Mouse (Mus musculus): ENCODE results near the gene Krtap5-1.
"Not testable (repeated sequence)": the region's sequence is repeated elsewhere in the genome, so short reads cannot be mapped to it uniquely, and the experiment has no call there.

- TF ChIP-seq POLR2A (IDR thresholded peaks at IDR 0.05; ENCODE audit: low read depth, low read length); CTCF (conservative IDR thresholded peaks at IDR 0.05; ENCODE audit: insufficient read depth, insufficient read length, low read depth, low read length): not testable (repeated sequence)
Observed at GRCm38 (mm10) chr7:142285910-142286612, 10.9 kb downstream of the Krtap5-1 start.
